In genomic region chr6:35355320-35355719, GRCm38 (mm10) we compare ENCODE assay signal across 26 mouse cellular contexts. TPM values are rescaled to one million over a fixed set of nuclear protein-coding genes. Genes with fewer than 3 reads are reported as not detected.
DNase-seq lines count a peak whose midpoint lies in the region; ATAC-seq and TF ChIP-seq lines count a peak whose summit lies in the region.
"Had no signal": no experiment of that assay in that cellular context is flagged by ENCODE, and none has a peak within 500 bp of the region (broad histone marks: within the 10 kb centered on the region; RNA-seq: fewer than 3 reads in every experiment).

No protein-coding gene starts in this region.

- ATAC-seq in forebrain, embryonic 14.5 days, result no peak
- no peak for ATAC-seq in forebrain, postnatal 0 days
- ATAC-seq in midbrain, embryonic 12.5 days (ENCODE audit: low FRiP score, low read depth), result no peak
- ATAC-seq in midbrain, embryonic 16.5 days, result no peak
- no peak for ATAC-seq in embryonic facial prominence, embryonic 13.5 days (ENCODE audit: insufficient number of reproducible peaks, insufficient read depth, low FRiP score, low TSS enrichment, low read depth)
- ATAC-seq in neural tube, embryonic 15.5 days (ENCODE audit: low FRiP score), result no peak
- ATAC-seq in activated CD4-positive, CD25-positive, alpha-beta regulatory T cell, adult 4 months, result no peak

- no peak for DNase-seq in forebrain, embryonic 14.5 days (ENCODE audit: low spot score)
- DNase-seq in forebrain, postnatal 0 days, result no peak
- DNase-seq in right cerebral cortex, adult 18-20 months, result no peak
- DNase-seq: adrenal gland, postnatal 36 days; cerebellum, adult 18-20 months; cerebellum, postnatal 14 days; gastrocnemius, postnatal 10 days; heart, postnatal 10 days; kidney, adult 18-20 months; kidney, postnatal 4 days; liver; lung, postnatal 4 days; thymus, adult 18-20 months; thymus, postnatal 36 days had no signal

- WGBS in forebrain, embryonic 14.5 days, result 82% methylated on average over 3 of the region's 3 CpGs
- WGBS in forebrain, postnatal 0 days, result 78% methylated on average over 3 of the region's 3 CpGs
- WGBS in midbrain, embryonic 12.5 days, result 88% methylated on average over 3 of the region's 3 CpGs
- WGBS in midbrain, embryonic 16.5 days, result 93% methylated on average over 3 of the region's 3 CpGs
- 81% methylated on average over 3 of the region's 3 CpGs for WGBS in embryonic facial prominence, embryonic 13.5 days
- 91% methylated on average over 3 of the region's 3 CpGs for WGBS in neural tube, embryonic 15.5 days

- H3K9me3 ChIP-seq in forebrain, embryonic 14.5 days (replicated peaks; ENCODE audit: control insufficient read depth, low read length), result no peaks in the 10 kb centered on the region
- no peaks in the 10 kb centered on the region for H3K9me3 ChIP-seq in forebrain, postnatal 0 days (ENCODE audit: low read length)
- no peaks in the 10 kb centered on the region for H3K9me3 ChIP-seq in midbrain, embryonic 12.5 days
- no peaks in the 10 kb centered on the region for H3K9me3 ChIP-seq in midbrain, embryonic 16.5 days (replicated peaks; ENCODE audit: control insufficient read depth, low read length, poor library complexity, severe bottlenecking)
- H3K9me3 ChIP-seq in embryonic facial prominence, embryonic 13.5 days, result no peaks in the 10 kb centered on the region
- no peaks in the 10 kb centered on the region for H3K9me3 ChIP-seq in neural tube, embryonic 15.5 days (replicated peaks)
- H3K9me3 ChIP-seq: hindbrain, embryonic 12.5 days; liver, embryonic 15.5 days; lung, embryonic 15.5 days; stomach, embryonic 15.5 days had no signal

- H3K9ac ChIP-seq in forebrain, embryonic 14.5 days (ENCODE audit: low read length), result no peak overlapping the region
- no peak overlapping the region for H3K9ac ChIP-seq in forebrain, postnatal 0 days
- H3K9ac ChIP-seq in midbrain, embryonic 12.5 days (replicated peaks), result no peak overlapping the region
- H3K9ac ChIP-seq in midbrain, embryonic 16.5 days (ENCODE audit: low read depth, low read length), result no peak overlapping the region
- no peak overlapping the region for H3K9ac ChIP-seq in embryonic facial prominence, embryonic 13.5 days
- no peak overlapping the region for H3K9ac ChIP-seq in neural tube, embryonic 15.5 days (replicated peaks)
- H3K9ac ChIP-seq: hindbrain, embryonic 12.5 days; liver, embryonic 15.5 days; lung, embryonic 15.5 days; stomach, embryonic 15.5 days had no signal

- H3K4me1 ChIP-seq in forebrain, embryonic 14.5 days (ENCODE audit: control insufficient read depth, insufficient read depth, low read length), result peaks cover 10% of the 10 kb centered on the region
- H3K4me1 ChIP-seq in forebrain, postnatal 0 days (ENCODE audit: insufficient read depth), result peaks cover 7% of the 10 kb centered on the region; the same call in 1 of the 2 replicates
- peaks cover 16% of the 10 kb centered on the region for H3K4me1 ChIP-seq in midbrain, embryonic 12.5 days
- peaks cover 12% of the 10 kb centered on the region for H3K4me1 ChIP-seq in midbrain, embryonic 16.5 days (ENCODE audit: control insufficient read depth, insufficient read depth, low read length)
- H3K4me1 ChIP-seq in embryonic facial prominence, embryonic 13.5 days, result peaks cover 27% of the 10 kb centered on the region
- H3K4me1 ChIP-seq in neural tube, embryonic 15.5 days, result peaks cover 15% of the 10 kb centered on the region

- no peaks in the 10 kb centered on the region for H3K36me3 ChIP-seq in forebrain, embryonic 14.5 days (ENCODE audit: control insufficient read depth, insufficient read depth, low read length)
- no peaks in the 10 kb centered on the region for H3K36me3 ChIP-seq in forebrain, postnatal 0 days (ENCODE audit: insufficient read depth)
- H3K36me3 ChIP-seq in midbrain, embryonic 12.5 days, result no peaks in the 10 kb centered on the region
- H3K36me3 ChIP-seq in midbrain, embryonic 16.5 days (ENCODE audit: control insufficient read depth, insufficient read depth, low read length), result no peaks in the 10 kb centered on the region
- H3K36me3 ChIP-seq in embryonic facial prominence, embryonic 13.5 days, result no peaks in the 10 kb centered on the region
- no peaks in the 10 kb centered on the region for H3K36me3 ChIP-seq in neural tube, embryonic 15.5 days
- H3K36me3 ChIP-seq: hindbrain, embryonic 12.5 days; liver, embryonic 15.5 days; lung, embryonic 15.5 days; stomach, embryonic 15.5 days had no signal

- no peak for TF ChIP-seq CTCF in forebrain, postnatal 0 days (IDR thresholded peaks at IDR 0.05; ENCODE audit: low read depth)

- no peak overlapping the region for H3K4me3 ChIP-seq in forebrain, embryonic 14.5 days (ENCODE audit: low read depth, low read length)
- H3K4me3 ChIP-seq in forebrain, postnatal 0 days (ENCODE audit: low read depth, low read length), result no peak overlapping the region
- no peak overlapping the region for H3K4me3 ChIP-seq in midbrain, embryonic 12.5 days
- no peak overlapping the region for H3K4me3 ChIP-seq in midbrain, embryonic 16.5 days (ENCODE audit: low read depth, low read length)
- H3K4me3 ChIP-seq in embryonic facial prominence, embryonic 13.5 days, result no peak overlapping the region
- no peak overlapping the region for H3K4me3 ChIP-seq in neural tube, embryonic 15.5 days (replicated peaks)
- H3K4me3 ChIP-seq: hindbrain, embryonic 12.5 days; liver, embryonic 15.5 days; lung, embryonic 15.5 days; stomach, embryonic 15.5 days had no signal

- H3K27me3 ChIP-seq in forebrain, embryonic 14.5 days (replicated peaks; ENCODE audit: control insufficient read depth, insufficient read depth, low read length), result no peaks in the 10 kb centered on the region
- no peaks in the 10 kb centered on the region for H3K27me3 ChIP-seq in forebrain, postnatal 0 days (ENCODE audit: insufficient read depth, low read length)
- no peaks in the 10 kb centered on the region for H3K27me3 ChIP-seq in midbrain, embryonic 12.5 days
- no peaks in the 10 kb centered on the region for H3K27me3 ChIP-seq in midbrain, embryonic 16.5 days (ENCODE audit: control insufficient read depth, insufficient read depth, low read depth, low read length)
- no peaks in the 10 kb centered on the region for H3K27me3 ChIP-seq in embryonic facial prominence, embryonic 13.5 days
- no peaks in the 10 kb centered on the region for H3K27me3 ChIP-seq in neural tube, embryonic 15.5 days (replicated peaks)
- H3K27me3 ChIP-seq: hindbrain, embryonic 12.5 days; liver, embryonic 15.5 days; stomach, embryonic 15.5 days had no signal

- H3K4me2 ChIP-seq in forebrain, embryonic 14.5 days (ENCODE audit: low read length), result no peak overlapping the region
- no peak overlapping the region for H3K4me2 ChIP-seq in forebrain, postnatal 0 days (ENCODE audit: low read depth)
- no peak overlapping the region for H3K4me2 ChIP-seq in midbrain, embryonic 12.5 days (replicated peaks)
- H3K4me2 ChIP-seq in midbrain, embryonic 16.5 days (ENCODE audit: low read length), result no peak overlapping the region
- H3K4me2 ChIP-seq in embryonic facial prominence, embryonic 13.5 days, result no peak overlapping the region
- H3K4me2 ChIP-seq in neural tube, embryonic 15.5 days, result no peak overlapping the region
- H3K4me2 ChIP-seq: heart, embryonic 11.5 days; liver, embryonic 15.5 days; lung, embryonic 15.5 days; stomach, embryonic 15.5 days had no signal

- H3K27ac ChIP-seq in forebrain, embryonic 14.5 days (ENCODE audit: low read depth, low read length), result peak overlapping the region; percentile 27; the same call in 1 of the 2 replicates
- no peak overlapping the region for H3K27ac ChIP-seq in forebrain, postnatal 0 days (ENCODE audit: low read depth, low read length)
- 0 out of 2 replicates have a peak overlapping the region, but pooled peaks have one; percentile 32 for H3K27ac ChIP-seq in midbrain, embryonic 12.5 days (replicated peaks)
- H3K27ac ChIP-seq in midbrain, embryonic 16.5 days (ENCODE audit: low read length), result no peak overlapping the region
- H3K27ac ChIP-seq in embryonic facial prominence, embryonic 13.5 days, result 0 out of 2 replicates have a peak overlapping the region, but pooled peaks have one; percentile 39
- 0 out of 2 replicates have a peak overlapping the region, but pooled peaks have one; percentile 42 for H3K27ac ChIP-seq in neural tube, embryonic 15.5 days (replicated peaks)
- H3K27ac ChIP-seq: liver, embryonic 15.5 days; lung, embryonic 15.5 days; stomach, embryonic 15.5 days had no signal

RNA-seq across cellular contexts. Expression of gene Fam180a, which starts 29.4 kb away (rescaled TPM):
- polyA plus RNA-seq in forebrain, embryonic 14.5 days (2014; fragmentation: Nextera tagmentation; extraction: Ambion mirVana), result 0.66 and 1.5 TPM in 2 replicates
- total RNA-seq in forebrain, postnatal 0 days (2014; rRNA removed), result 0.86 and 2.4 TPM in 2 replicates
- polyA plus RNA-seq in forebrain, postnatal 0 days (2015; fragmentation: Nextera tagmentation; extraction: Ambion mirVana), result 3.0 and 4.7 TPM in 2 replicates
- polyA plus RNA-seq in midbrain, embryonic 12.5 days (2016; fragmentation: Nextera tagmentation; extraction: Ambion mirVana), result 0.10 and 0.18 TPM in 2 replicates
- polyA plus RNA-seq in midbrain, embryonic 16.5 days (2015; fragmentation: Nextera tagmentation; extraction: Ambion mirVana), result 1.5 and 1.7 TPM in 2 replicates
- 1.5 and 3.1 TPM in 2 replicates for polyA plus RNA-seq in embryonic facial prominence, embryonic 13.5 days (2015; fragmentation: Nextera tagmentation; extraction: Ambion mirVana)
- 0.59 and 1.6 TPM in 2 replicates for polyA plus RNA-seq in neural tube, embryonic 15.5 days (2015; fragmentation: Nextera tagmentation; extraction: Ambion mirVana)
- not detected for polyA plus RNA-seq in activated CD4-positive, CD25-positive, alpha-beta regulatory T cell, adult 4 months (2017; shearing (Covaris generic))
- total RNA-seq: granulocyte monocyte progenitor cell, adult 5-6 weeks had no signal
- polyA plus RNA-seq: neural tube, embryonic 14.5 days had no signal

RNA-seq across cellular contexts. Expression of gene Slc13a4, which starts 47.4 kb away (rescaled TPM):
- 2.7 and 4.6 TPM in 2 replicates for polyA plus RNA-seq in forebrain, embryonic 14.5 days (2014; fragmentation: Nextera tagmentation; extraction: Ambion mirVana)
- 11.2 and 17.8 TPM in 2 replicates for total RNA-seq in forebrain, postnatal 0 days (2014; rRNA removed)
- polyA plus RNA-seq in forebrain, postnatal 0 days (2015; fragmentation: Nextera tagmentation; extraction: Ambion mirVana), result 13.3 and 14.3 TPM in 2 replicates
- 0.26 and 0.38 TPM in 2 replicates for polyA plus RNA-seq in midbrain, embryonic 12.5 days (2016; fragmentation: Nextera tagmentation; extraction: Ambion mirVana)
- 5.8 and 8.0 TPM in 2 replicates for polyA plus RNA-seq in midbrain, embryonic 16.5 days (2015; fragmentation: Nextera tagmentation; extraction: Ambion mirVana)
- 0.19 and 0.58 TPM in 2 replicates for polyA plus RNA-seq in embryonic facial prominence, embryonic 13.5 days (2015; fragmentation: Nextera tagmentation; extraction: Ambion mirVana)
- polyA plus RNA-seq in neural tube, embryonic 15.5 days (2015; fragmentation: Nextera tagmentation; extraction: Ambion mirVana), result 1.3 and 2.3 TPM in 2 replicates
- under 1 TPM in 1 of 2 experiments, not detected in 1; 0.25 TPM for polyA plus RNA-seq in activated CD4-positive, CD25-positive, alpha-beta regulatory T cell, adult 4 months (2017; shearing (Covaris generic))
- total RNA-seq: granulocyte monocyte progenitor cell, adult 5-6 weeks had no signal

Comparison
In these comparisons a context has a peak if more than half of its experiments do, and no peak if none do; other contexts are left out.
1. H3K27ac ChIP-seq: peak in forebrain, embryonic 14.5 days (single experiment), midbrain, embryonic 12.5 days (single experiment), embryonic facial prominence, embryonic 13.5 days (single experiment) and neural tube, embryonic 15.5 days (single experiment); none in forebrain, postnatal 0 days (single experiment) and midbrain, embryonic 16.5 days (single experiment).